Mouse (Mus musculus) thymus, adult 18-20 months (tissue): Measurements from ENCODE around the gene Siglec1.
"Not testable (repeated sequence)": the region's sequence is repeated elsewhere in the genome, so short reads cannot be mapped to it uniquely, and the experiment has no call there.

Experiments
- DNase-seq, 2 experiments: peaks; one replicate each; pipeline ENCODE4 v3.0.0; 2022; ENCODE audit warnings: mixed read lengths in 2 of 2

The Siglec1 gene

DNA sequence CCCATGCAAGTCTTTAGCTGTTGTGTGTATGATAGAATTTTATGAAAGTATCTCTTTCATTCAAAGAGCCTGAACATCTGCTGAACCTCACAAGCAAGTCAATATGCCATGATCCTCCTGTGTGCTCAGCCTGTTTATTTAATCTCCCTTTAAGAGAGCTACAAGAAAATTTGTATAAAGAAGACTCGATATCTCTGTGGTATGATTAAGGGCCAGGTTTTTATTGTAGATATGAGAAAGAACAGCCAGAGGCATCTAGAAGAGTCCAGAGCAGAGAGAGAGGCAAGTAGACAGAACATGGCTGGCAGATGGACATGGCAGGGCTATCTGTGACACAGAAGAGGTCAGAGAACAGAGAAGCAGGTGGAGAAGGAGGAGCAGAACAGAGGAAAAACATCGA lies 40.5 kb downstream of the Siglec1 start:
- no peak for DNase-seq

DNA sequence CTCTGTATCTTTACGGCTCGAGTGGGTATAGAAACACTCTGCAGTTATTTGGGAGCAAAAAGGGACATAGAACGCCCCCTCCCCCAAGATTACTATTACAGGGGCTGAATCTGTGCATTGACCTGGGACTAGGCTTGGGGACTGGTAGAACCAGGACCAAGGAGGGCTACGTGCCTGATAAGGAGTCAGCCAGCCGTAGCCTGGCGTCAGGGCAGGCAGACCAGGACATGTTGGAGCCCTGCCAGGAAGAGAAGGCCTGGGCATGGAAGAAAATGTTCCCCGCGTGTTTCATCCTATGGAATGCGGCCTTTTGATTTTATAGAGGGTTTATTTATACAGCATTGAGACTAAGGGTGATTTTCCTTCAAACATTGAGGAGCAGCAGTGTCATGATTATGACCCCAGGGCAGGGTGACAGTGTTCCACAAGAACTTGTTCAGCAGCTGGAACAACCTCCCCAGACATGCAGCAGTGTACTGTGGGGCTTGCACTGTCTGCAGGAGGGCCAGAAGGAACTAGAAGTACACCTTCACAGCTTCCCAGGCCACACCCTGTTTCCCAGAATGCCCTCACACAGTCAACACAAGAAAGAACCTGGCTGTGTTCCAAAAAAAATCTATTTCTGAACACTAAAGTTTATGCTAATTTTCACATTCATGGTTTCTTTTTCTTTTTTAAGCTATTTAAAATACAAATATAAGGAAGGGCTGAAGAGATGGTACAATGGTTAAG lies 41.4 kb downstream of the Siglec1 start:
- DNase-seq = no peak

GRCm38 (mm10) chr2:131044354-131044852 lies 42.2 kb downstream of the Siglec1 start:
- no peak for DNase-seq

GRCm38 (mm10) chr2:131042988-131043387 lies 43.6 kb downstream of the Siglec1 start, which contains the start of gene Gfra4:
Gene Gfra4 (minus strand): TSS chr2:131043088.
- DNase-seq = no peak

DNA sequence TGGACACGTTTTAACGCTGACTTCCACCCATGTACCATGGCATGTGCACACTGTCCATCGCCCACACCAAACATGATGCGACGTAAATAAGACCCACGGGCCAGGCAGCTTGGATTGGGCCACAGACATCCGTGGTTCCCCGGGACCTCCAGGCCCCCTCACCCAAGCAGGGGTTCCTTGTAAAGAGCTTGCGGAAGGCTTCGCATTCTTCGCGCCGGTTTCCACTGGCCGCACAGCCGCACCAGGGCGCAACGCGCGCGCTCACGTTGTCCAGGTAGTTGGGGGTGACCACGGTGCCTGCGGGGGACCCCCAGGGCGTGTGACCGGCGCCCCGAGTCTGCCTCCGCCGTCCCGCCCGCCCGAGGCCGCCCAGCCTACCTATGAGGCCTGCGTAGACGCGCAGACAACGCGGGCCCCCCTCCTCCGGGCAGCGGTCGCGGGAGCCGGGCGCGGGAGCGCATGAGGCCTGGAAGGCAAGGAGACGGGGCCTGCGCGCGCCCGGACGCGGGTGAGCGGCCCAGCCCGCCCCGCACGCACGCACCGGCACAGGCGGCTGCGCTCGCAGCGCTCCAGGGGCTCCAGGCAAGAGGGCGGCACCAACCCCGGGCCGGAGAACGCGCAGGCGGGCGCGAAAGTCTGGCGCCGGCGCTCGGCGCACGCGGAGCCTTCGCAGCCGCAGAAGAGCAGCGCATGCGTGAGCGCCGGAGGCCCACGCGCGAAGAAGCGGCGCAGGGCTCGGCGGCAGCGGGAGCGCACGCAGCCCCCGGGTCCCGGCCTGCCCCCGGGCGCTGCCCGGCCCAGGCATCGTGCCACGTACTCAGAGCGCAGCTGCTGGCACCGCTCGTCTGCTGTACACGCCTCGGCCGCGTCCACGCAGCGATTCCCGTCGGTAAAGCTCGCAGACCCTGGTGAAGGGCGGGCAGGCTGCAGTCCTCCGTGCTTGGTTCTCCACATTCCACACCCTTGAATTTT lies 45.4 kb downstream of the Siglec1 start:
- no peak for DNase-seq

- DNase-seq = no peak
These were observed 47.9 kb downstream of the Siglec1 start for GRCm38 (mm10) chr2:131038675-131039074.

DNA sequence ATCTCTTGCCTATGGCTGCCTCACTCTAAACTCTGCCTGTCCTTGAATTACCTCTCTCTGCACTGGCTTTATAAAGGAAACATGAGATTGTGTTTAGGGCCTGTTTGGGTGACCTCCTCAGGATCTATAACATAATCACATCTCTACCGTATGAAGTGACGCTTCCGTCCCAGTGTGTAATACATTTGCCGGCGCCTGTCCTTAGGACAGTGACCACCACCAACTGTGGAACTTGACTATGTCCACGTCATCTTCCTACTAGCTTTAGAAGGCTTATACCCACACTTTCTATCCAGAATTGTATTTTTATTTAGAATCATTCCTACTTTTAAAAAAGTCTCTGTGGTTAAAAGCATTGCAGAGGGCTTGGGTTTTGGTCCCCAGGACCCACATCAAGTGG lies 48.4 kb downstream of the Siglec1 start:
- no peak for DNase-seq

DNA sequence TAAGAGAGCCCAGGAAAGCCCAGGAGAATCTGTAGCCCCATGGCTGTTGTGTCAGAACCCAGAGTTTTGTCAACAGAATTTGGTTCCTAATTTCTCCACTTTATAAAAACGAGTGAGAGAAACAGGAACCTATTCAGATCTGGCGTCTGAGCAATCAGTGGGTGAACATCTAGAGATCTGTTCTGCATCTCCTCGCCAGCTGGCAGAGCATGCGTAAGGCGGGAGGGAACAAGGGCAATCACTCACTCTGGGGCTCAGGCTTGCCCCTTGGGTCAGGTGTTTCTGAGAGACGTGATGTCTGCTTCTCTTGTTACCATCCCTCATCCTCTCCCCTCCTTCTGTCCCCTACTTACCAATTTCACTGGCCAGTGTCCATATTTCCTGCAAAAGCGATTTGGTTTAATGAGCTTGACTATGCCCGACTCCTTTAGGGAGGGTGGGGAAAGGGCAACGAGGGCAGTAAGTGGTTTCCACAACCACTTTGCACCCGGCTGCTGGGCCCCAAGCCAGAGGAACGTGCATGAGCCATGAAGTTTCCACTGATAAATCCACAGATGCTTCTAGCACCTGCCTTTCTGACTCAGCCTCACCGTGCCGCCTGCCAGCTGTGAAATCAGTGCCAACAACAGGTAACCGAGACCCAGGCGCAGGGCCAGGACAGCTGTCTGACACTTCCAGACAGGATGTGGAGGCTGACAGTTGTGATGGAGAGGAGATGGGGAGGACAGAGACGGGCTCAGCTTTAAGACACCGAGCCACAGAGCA lies 49.2 kb downstream of the Siglec1 start:
- DNase-seq = peak in 1 of 2 experiments; percentile 22

- no peak for DNase-seq
These were observed 49.8 kb downstream of the Siglec1 start for GRCm38 (mm10) chr2:131036757-131037156.

DNA sequence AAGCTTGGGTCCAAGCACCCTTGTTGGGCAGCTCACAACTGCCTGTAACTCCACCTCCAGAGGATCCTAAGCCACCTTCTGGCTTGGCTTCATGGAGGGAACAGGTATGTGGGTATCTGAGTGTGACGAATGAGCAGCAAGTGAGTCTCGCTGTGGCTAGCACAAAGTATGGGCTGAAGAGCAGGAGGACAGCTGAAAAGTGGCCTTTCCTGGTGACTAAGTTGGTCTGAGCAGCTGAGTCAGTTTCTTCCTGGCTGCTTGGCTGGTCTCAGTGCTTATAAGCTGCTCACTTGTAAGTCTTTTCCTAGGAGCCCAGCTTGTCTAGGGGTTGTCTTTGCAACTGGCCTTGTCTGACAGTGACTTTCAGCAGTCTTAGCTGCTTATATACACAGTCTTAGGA lies 50.2 kb downstream of the Siglec1 start:
- no peak for DNase-seq

DNA sequence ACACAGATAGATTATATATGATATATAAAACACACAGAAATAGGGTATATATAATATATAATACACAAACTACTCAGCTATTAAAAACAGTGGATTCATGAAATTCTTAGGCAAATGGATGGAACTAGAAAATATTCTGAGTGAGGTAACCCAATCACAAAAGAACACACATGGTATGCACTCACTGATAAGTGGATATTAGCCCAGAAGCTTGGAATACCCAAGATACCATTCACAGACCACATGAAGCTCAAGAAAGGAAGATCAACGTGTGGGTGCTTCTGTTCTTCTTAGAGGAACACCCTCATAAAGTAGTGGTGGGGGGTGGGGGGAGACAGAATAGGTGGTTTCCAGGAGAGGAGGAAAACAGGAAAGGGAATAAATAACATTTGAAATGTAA lies 55.2 kb downstream of the Siglec1 start:
- DNase-seq = not testable (repeated sequence)

GRCm38 (mm10) chr2:131030998-131031397 lies 55.6 kb downstream of the Siglec1 start:
- no peak for DNase-seq

GRCm38 (mm10) chr2:131030561-131030960 lies 56.0 kb downstream of the Siglec1 start:
- no peak for DNase-seq

GRCm38 (mm10) chr2:131029065-131029935 lies 57.3 kb downstream of the Siglec1 start:
- DNase-seq = no peak

DNA sequence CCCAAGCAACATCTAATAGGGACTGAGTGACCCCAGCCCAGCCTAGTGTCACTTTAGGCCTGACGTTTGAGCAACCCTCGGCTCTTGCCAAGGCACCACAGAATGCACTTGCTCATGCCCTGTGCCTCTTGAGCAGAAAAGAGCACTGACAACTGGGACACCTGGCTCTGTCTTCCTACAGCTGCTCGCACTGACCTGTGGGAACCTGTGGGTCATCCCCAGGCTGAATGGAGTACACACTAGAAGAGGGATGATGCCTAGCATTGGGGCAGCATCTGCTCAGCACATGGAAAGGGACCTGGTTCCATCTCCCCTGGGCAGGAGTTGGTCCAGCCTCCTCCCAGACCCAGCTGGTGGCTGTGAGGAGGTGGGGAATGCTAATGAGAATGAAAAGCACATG lies 59.6 kb downstream of the Siglec1 start:
- no peak for DNase-seq

GRCm38 (mm10) chr2:131025230-131025629 lies 61.3 kb downstream of the Siglec1 start:
- DNase-seq = no peak
